Mouse (Mus musculus) liver, embryonic 14.5 days (tissue): ENCODE data around the gene Stard3. TPM values are rescaled to one million over a fixed set of nuclear protein-coding genes. Genes with fewer than 3 reads are reported as not detected.

ENCODE experiments used
- ATAC-seq: fragments of 200-750 bp; cut with Nextera tagmentation; 2 replicates; pipeline ENCODE4 v1.8.0; 2017; ENCODE audit warnings: moderate number of reproducible peaks, mild to moderate bottlenecking, moderate library complexity; ENCODE audit not compliant: insufficient read depth
- DNase-seq, 3 experiments: peaks; one replicate each; pipeline ENCODE4 v3.0.0-alpha.2; 2012 to 2013; ENCODE audit warnings: low read depth in 3 of 3, low spot score in 3 of 3
- H3K27ac ChIP-seq: fragments of 300-500 bp; sonication (generic); 2 replicates; pipeline ENCODE4 v1.5.1; 2014; ENCODE audit warnings: moderate library complexity, mild to moderate bottlenecking, control low read depth, inconsistent platforms
- H3K27me3 ChIP-seq: fragments of 300-500 bp; sonication (generic); 2 replicates; pipeline ENCODE4 v1.6.1; 2014; ENCODE audit warnings: mild to moderate bottlenecking, low read length, moderate library complexity; ENCODE audit not compliant: control insufficient read depth, insufficient read depth
- H3K36me3 ChIP-seq: fragments of 300-500 bp; sonication (generic); replicated peaks from 2 replicates; pipeline ENCODE4 v1.6.1; 2014; ENCODE audit warnings: low read depth; ENCODE audit not compliant: control insufficient read depth, insufficient read depth
- H3K4me1 ChIP-seq, 2 experiments: fragments of 200-500 bp in 1 of 2; fragments of 300-500 bp in 1 of 2; sonication (generic) in 1 of 2; replicated peaks; 2 replicates each; pipeline ENCODE4 v1.6.1; 2012 to 2014; ENCODE audit warnings: antibody characterized with exemption in 1 of 2, inconsistent platforms in 1 of 2, low read length in 1 of 2; ENCODE audit not compliant: control insufficient read depth in 2 of 2, insufficient read depth in 2 of 2
- H3K4me2 ChIP-seq: fragments of 300-500 bp; sonication (generic); 2 replicates; pipeline ENCODE4 v1.6.1; 2014; ENCODE audit warnings: low read depth, mild to moderate bottlenecking, control low read depth, moderate library complexity
- H3K4me3 ChIP-seq, 2 experiments: fragments of 200-500 bp in 1 of 2; fragments of 300-500 bp in 1 of 2; sonication (generic) in 1 of 2; 2 replicates each; pipeline ENCODE4 v1.5.1; 2012 to 2014; ENCODE audit warnings: low read depth in 2 of 2, low read length in 2 of 2, mild to moderate bottlenecking in 2 of 2, control low read depth in 1 of 2, inconsistent platforms in 1 of 2, moderate library complexity in 1 of 2; ENCODE audit not compliant: insufficient read depth in 1 of 2
- H3K9ac ChIP-seq: fragments of 300-500 bp; sonication (generic); replicated peaks from 2 replicates; pipeline ENCODE4 v1.6.1; 2014; ENCODE audit warnings: mild to moderate bottlenecking, control low read depth, moderate library complexity
- H3K9me3 ChIP-seq: fragments of 300-500 bp; sonication (generic); 2 replicates; pipeline ENCODE4 v1.6.1; 2016; ENCODE audit warnings: low read length, mixed read lengths; ENCODE audit not compliant: control insufficient read depth
- CTCF ChIP-seq: IDR thresholded peaks from 2 replicates; pipeline ENCODE4 v1.5.1; 2016; ENCODE audit warnings: antibody characterized with exemption, low read depth, control low read depth
- EP300 ChIP-seq: IDR thresholded peaks from 2 replicates; pipeline ENCODE4 v1.6.1; 2016; ENCODE audit warnings: antibody characterized with exemption, low read depth
- WGBS: fragments of 180-500 bp; shearing (Covaris S2); extraction: QIAGEN DNeasy Blood & Tissue Kit; methylation state at CpG from one replicate; pipeline ENCODE4 v1.1.7; 2014; ENCODE audit not compliant: insufficient replicate concordance; 5-methylcytosine and 5-hydroxymethylcytosine counted together
- polyA plus RNA-seq, 2 experiments: library from polyadenylated mRNA; depleted of rRNA in 1 of 2; stranded (reverse) in 1 of 2; unstranded in 1 of 2; fragments of >200 nt; fragmentation: Nextera tagmentation in 1 of 2; extraction: Ambion mirVana in 1 of 2; gene quantifications; 2 replicates each; pipeline versions ENCODE4 v1.2.1 to v1.2.3; 2012 to 2014

Stard3 gene
- polyA plus RNA-seq, 2 experiments = 11.6 to 16.8 TPM

GRCm38 (mm10) chr11:98372406-98372805, 14.2 kb downstream of the Stard3 start:
- Histone ChIP-seq H3K4me3 (no peak overlapping the region), H3K27ac (no peak overlapping the region), H3K9ac (no peak overlapping the region), H3K4me2 (no peak overlapping the region), H3K9me3 (no peaks in the 10 kb centered on the region), H3K27me3 (no peaks in the 10 kb centered on the region), H3K36me3 (no peaks in the 10 kb centered on the region; the same call in 1 of the 2 replicates), H3K4me1 (no peaks in the 10 kb centered on the region)
- ATAC-seq (no peak), DNase-seq (peak; percentile 36 to 52 (median 44))
- 2% methylated on average over 2 of the region's 2 CpGs for WGBS
- TF ChIP-seq EP300 (no peak), CTCF (peak; percentile 93)

DNA sequence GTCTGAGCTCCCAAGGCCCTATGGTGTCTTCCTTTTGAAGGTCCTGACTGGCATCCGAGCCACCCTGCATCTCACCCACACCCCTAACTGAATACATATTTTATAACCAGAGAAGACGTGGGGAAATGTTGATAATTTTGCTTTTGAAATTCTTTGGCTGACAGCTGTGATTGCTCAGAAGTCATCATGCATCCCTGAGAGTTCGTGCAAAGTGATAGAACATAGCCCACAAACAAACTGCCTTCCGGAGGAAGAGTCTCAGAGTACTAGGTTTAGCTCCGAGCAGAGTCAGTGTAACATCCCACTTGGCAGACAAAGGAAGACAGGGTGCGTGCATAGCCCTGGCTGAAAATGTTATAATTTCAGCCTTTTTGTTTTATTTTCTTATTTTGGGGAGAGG, 15.1 kb downstream of the Stard3 start:
- Histone ChIP-seq H3K27ac (no peak overlapping the region), H3K4me2 (no peak overlapping the region), H3K27me3 (no peaks in the 10 kb centered on the region), H3K4me3 (no peak overlapping the region), H3K4me1 (no peaks in the 10 kb centered on the region), H3K36me3 (no peaks in the 10 kb centered on the region; the same call in 1 of the 2 replicates), H3K9ac (no peak overlapping the region), H3K9me3 (no peaks in the 10 kb centered on the region)
- TF ChIP-seq CTCF (no peak), EP300 (no peak)
- DNase-seq (no peak), ATAC-seq (no peak)
- WGBS = 70% methylated on average over 6 of the region's 6 CpGs

DNA sequence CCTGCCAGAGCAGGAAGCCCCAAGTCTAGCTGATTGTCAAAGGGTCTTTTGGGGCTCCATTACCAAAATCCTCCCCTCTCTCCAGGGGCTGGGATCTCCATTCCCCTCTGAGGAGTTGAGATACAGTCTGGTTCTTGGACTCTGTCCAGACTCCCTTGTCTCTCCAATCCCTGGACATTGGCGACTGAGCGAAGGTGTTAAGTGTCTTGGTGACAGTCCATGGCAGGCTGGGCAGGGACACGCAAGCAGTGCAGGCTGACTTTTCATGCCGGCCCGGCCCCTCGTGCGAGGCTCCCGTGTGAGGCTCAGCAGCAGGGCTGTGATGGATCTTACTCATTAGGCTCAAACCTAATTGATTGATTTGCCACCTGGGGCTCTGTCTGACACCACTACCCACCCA, 16.1 kb downstream of the Stard3 start:
- H3K9me3 ChIP-seq = no peaks in the 10 kb centered on the region
- no peaks in the 10 kb centered on the region for H3K27me3 ChIP-seq
- H3K4me3 ChIP-seq = no peak overlapping the region
- no peak overlapping the region for H3K9ac ChIP-seq
- no peak overlapping the region for H3K27ac ChIP-seq
- H3K4me2 ChIP-seq = no peak overlapping the region
- TF ChIP-seq EP300 = no peak
- no peak for TF ChIP-seq CTCF
- H3K4me1 ChIP-seq = no peaks in the 10 kb centered on the region
- DNase-seq (no peak), ATAC-seq (no peak)
- no peaks in the 10 kb centered on the region; the same call in 1 of the 2 replicates for H3K36me3 ChIP-seq
- 82% methylated on average over 8 of the region's 8 CpGs for WGBS

GRCm38 (mm10) chr11:98376756-98377155, 18.6 kb downstream of the Stard3 start:
- ATAC-seq (no peak), DNase-seq (no peak)
- 73% methylated on average over 5 of the region's 5 CpGs for WGBS
- TF ChIP-seq CTCF (no peak), EP300 (no peak)
- Histone ChIP-seq H3K27me3 (no peaks in the 10 kb centered on the region), H3K9ac (no peak overlapping the region), H3K9me3 (no peaks in the 10 kb centered on the region), H3K36me3 (no peaks in the 10 kb centered on the region; the same call in 1 of the 2 replicates), H3K4me2 (no peak overlapping the region), H3K4me3 (no peak overlapping the region), H3K27ac (no peak overlapping the region), H3K4me1 (no peaks in the 10 kb centered on the region)

- Histone ChIP-seq H3K4me2 (no peak overlapping the region), H3K4me1 (no peaks in the 10 kb centered on the region), H3K4me3 (no peak overlapping the region), H3K27me3 (no peaks in the 10 kb centered on the region), H3K27ac (no peak overlapping the region), H3K9ac (no peak overlapping the region), H3K36me3 (no peaks in the 10 kb centered on the region; the same call in 1 of the 2 replicates), H3K9me3 (no peaks in the 10 kb centered on the region)
- no peak for TF ChIP-seq EP300
- TF ChIP-seq CTCF = no peak
- ATAC-seq (no peak), DNase-seq (no peak)
- 77% methylated on average over 11 of the region's 11 CpGs for WGBS
Observed at GRCm38 (mm10) chr11:98377787-98378186, 19.6 kb downstream of the Stard3 start.
